Mouse (Mus musculus) liver, embryonic 12.5 days (tissue): Measurements from ENCODE around the gene Paqr9. TPM values are rescaled to one million over a fixed set of nuclear protein-coding genes. Genes with fewer than 3 reads are reported as not detected.
"Not testable (repeated sequence)": the region's sequence is repeated elsewhere in the genome, so short reads cannot be mapped to it uniquely, and the experiment has no call there.

ENCODE experiments used
- ATAC-seq: fragments of 200-750 bp; cut with Nextera tagmentation; 2 replicates; pipeline ENCODE4 v1.8.0; 2017; ENCODE audit warnings: moderate number of reproducible peaks, mild to moderate bottlenecking, moderate library complexity
- H3K27ac ChIP-seq: fragments of 300-500 bp; sonication (generic); 2 replicates; pipeline ENCODE4 v1.5.1; 2016; ENCODE audit warnings: mild to moderate bottlenecking
- H3K27me3 ChIP-seq: fragments of 300-500 bp; sonication (generic); replicated peaks from 2 replicates; pipeline ENCODE4 v1.6.1; 2016; ENCODE audit warnings: mild to moderate bottlenecking, moderate library complexity
- H3K36me3 ChIP-seq: fragments of 300-500 bp; sonication (generic); 2 replicates; pipeline ENCODE4 v1.6.1; 2016; ENCODE audit warnings: mild to moderate bottlenecking, moderate library complexity
- H3K4me1 ChIP-seq: fragments of 300-500 bp; sonication (generic); 2 replicates; pipeline ENCODE4 v1.6.1; 2016
- H3K4me2 ChIP-seq: fragments of 300-500 bp; sonication (generic); 2 replicates; pipeline ENCODE4 v1.6.1; 2016; ENCODE audit warnings: mild to moderate bottlenecking, moderate library complexity
- H3K4me3 ChIP-seq: fragments of 300-500 bp; sonication (generic); 2 replicates; pipeline ENCODE4 v1.5.1; 2016; ENCODE audit warnings: mild to moderate bottlenecking, moderate library complexity
- H3K9ac ChIP-seq: fragments of 300-500 bp; sonication (generic); 2 replicates; pipeline ENCODE4 v1.6.1; 2016; ENCODE audit warnings: mild to moderate bottlenecking, moderate library complexity
- H3K9me3 ChIP-seq: fragments of 300-500 bp; sonication (generic); replicated peaks from 2 replicates; pipeline ENCODE4 v1.6.1; 2016; ENCODE audit warnings: mild to moderate bottlenecking, moderate library complexity
- WGBS: fragments of 180-500 bp; shearing (Covaris S2); methylation state at CpG from one replicate; pipeline ENCODE4 v1.1.7; 2016; ENCODE audit not compliant: insufficient replicate concordance; 5-methylcytosine and 5-hydroxymethylcytosine counted together
- polyA plus RNA-seq: library from polyadenylated mRNA; unstranded; fragments of >200 nt; fragmentation: Nextera tagmentation; extraction: Ambion mirVana; gene quantifications from 2 replicates; pipeline ENCODE4 v1.2.1, GENCODE M21; 2016

The Paqr9 gene
- 14.2 and 14.3 TPM in 2 replicates for polyA plus RNA-seq

- Histone ChIP-seq H3K9ac (peak within 1 kb of the TSS; percentile 67), H3K36me3 (no peaks in the 10 kb centered on the region), H3K27ac (peak within 1 kb of the TSS; percentile 70), H3K4me2 (peak within 1 kb of the TSS; percentile 93), H3K9me3 (no peaks in the 10 kb centered on the region), H3K4me3 (peak within 1 kb of the TSS; percentile 68), H3K27me3 (peaks cover 75% of the 10 kb centered on the region), H3K4me1 (peaks cover 59% of the 10 kb centered on the region)
- peak; percentile 53 for ATAC-seq
- WGBS, result 2% methylated on average over 74 of the region's 118 CpGs
Measured at GRCm38 (mm10) chr9:95559059-95559935, at the start of gene Paqr9. Paqr9 (plus strand) TSS chr9:95559657.

DNA sequence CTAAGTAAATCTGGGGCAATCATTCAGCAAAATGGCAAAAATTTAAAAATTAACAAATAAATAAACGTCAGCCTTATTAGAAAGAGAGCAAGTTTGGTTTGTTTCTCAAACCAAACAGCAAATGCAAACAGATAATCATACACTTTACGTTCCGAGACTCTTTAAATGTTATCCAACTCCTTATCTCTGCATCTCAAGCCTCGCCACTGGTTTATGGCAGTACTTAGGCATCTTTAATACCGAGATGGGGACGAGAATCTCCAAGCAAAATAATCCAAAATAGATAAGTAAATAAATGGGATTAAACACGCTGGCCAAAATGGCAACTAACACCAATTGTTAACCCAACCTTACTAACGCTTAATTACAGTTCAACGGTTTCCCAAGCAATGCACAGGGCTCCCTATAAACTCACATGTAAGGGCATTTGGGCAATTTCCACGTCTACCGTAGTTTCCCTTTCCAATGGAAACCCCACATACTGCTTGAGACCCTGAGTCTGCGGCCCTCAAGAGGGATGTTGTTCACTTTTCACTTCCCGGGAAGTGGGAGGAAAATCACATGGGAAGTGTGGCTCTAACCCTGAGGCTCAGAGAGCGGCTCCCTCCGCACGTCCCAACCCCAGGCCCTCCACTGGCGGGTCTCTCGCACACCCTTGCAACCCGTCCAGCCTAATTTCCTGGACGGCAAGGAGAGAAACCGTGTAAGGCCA is 48.6 kb upstream of the Paqr9 start:
- H3K27me3 ChIP-seq, result no peaks in the 10 kb centered on the region
- peak overlapping the region; percentile 85 for H3K4me2 ChIP-seq
- peaks cover 9% of the 10 kb centered on the region for H3K36me3 ChIP-seq
- H3K27ac ChIP-seq, result peak overlapping the region; percentile 93
- peak; percentile 36 for ATAC-seq
- WGBS, result 1% methylated on average over 21 of the region's 21 CpGs
- H3K9ac ChIP-seq, result peak overlapping the region; percentile 91
- H3K4me1 ChIP-seq, result peaks cover 34% of the 10 kb centered on the region
- H3K4me3 ChIP-seq, result peak overlapping the region; percentile 89
- H3K9me3 ChIP-seq, result no peaks in the 10 kb centered on the region

- H3K9me3 ChIP-seq, result no peaks in the 10 kb centered on the region
- H3K4me2 ChIP-seq, result peak within 1 kb of the TSS; percentile 85
- peak; percentile 92 for ATAC-seq
- H3K27ac ChIP-seq, result peak within 1 kb of the TSS; percentile 93
- H3K9ac ChIP-seq, result peak within 1 kb of the TSS; percentile 91
- H3K27me3 ChIP-seq, result no peaks in the 10 kb centered on the region
- H3K4me3 ChIP-seq, result peak within 1 kb of the TSS; percentile 89
- under 1% methylated on average over 74 of the region's 74 CpGs for WGBS
- peaks cover 34% of the 10 kb centered on the region for H3K4me1 ChIP-seq
- H3K36me3 ChIP-seq, result peaks cover 9% of the 10 kb centered on the region
Measured at GRCm38 (mm10) chr9:95511472-95512330, 47.8 kb upstream of the Paqr9 start, which contains the start of gene U2surp. U2surp (minus strand) TSS chr9:95511996.

DNA sequence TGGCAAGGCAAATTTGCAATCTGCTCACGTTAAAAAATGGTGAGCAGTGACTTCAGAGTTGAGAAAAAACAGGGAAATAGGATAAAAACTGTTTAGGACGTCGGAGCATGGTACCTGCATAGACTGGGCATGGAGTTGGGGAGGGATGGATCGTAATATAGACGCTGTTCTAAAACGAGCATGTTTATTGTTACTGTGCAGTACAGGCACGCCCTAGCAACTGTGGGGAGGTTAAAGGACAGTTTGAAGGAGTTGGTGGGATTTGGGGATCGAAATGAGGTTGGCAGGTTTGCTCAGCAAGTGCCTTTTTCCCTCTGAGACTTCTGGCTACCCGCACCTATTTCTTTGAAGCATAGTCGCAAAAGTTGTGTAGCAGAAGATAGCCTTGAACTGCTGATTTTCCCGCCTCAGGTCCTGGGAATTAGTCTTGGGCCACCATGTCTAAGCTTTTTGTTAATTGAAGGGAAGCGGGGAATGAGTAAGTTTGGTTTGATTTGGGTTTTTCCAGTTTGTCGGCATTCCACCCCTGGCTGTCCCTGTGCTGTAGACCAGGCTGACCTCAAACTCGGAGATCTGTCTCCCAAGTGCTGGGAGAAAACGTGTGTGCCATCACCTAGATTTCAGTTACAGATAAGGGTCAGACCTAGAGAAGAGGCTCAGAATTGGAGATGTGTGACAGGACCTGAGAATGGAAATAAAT is 47.0 kb upstream of the Paqr9 start:
- H3K27ac ChIP-seq, result peak overlapping the region; percentile 93
- H3K9ac ChIP-seq, result peak overlapping the region; percentile 91
- peak overlapping the region; percentile 89 for H3K4me3 ChIP-seq
- H3K36me3 ChIP-seq, result peaks cover 9% of the 10 kb centered on the region
- no peaks in the 10 kb centered on the region for H3K27me3 ChIP-seq
- peaks cover 34% of the 10 kb centered on the region for H3K4me1 ChIP-seq
- WGBS, result 14% methylated on average over 15 of the region's 15 CpGs
- H3K4me2 ChIP-seq, result peak overlapping the region; percentile 85
- no peaks in the 10 kb centered on the region for H3K9me3 ChIP-seq
- peak; percentile 62 for ATAC-seq

DNA sequence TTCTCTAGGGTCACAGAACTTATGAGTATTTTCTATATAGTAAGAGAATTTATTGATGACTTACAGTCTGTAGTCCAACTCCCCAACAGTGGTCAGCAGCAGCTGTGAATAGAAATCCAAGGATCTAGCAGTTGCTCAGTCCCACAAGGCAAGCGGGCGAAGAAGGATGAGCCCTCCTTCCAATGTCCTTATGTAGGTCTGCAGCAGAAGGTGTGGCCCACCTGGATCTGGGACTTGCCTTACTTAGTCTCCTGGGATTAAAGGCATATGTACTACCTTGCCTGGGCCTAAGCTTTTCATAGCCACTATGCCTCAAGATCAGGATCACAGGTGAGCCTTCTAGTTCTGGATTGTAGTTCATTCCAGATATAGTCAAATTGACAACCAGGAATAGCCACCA is 45.7 kb upstream of the Paqr9 start:
- Histone ChIP-seq H3K4me1 (peaks cover 31% of the 10 kb centered on the region), H3K9me3 (no peaks in the 10 kb centered on the region), H3K9ac (no peak overlapping the region), H3K4me2 (no peak overlapping the region), H3K4me3 (no peak overlapping the region), H3K36me3 (peaks cover 1% of the 10 kb centered on the region; the same call in 1 of the 2 replicates), H3K27me3 (no peaks in the 10 kb centered on the region), H3K27ac (no peak overlapping the region)
- no peak for ATAC-seq
- 95% methylated on average over 2 of the region's 2 CpGs for WGBS

DNA sequence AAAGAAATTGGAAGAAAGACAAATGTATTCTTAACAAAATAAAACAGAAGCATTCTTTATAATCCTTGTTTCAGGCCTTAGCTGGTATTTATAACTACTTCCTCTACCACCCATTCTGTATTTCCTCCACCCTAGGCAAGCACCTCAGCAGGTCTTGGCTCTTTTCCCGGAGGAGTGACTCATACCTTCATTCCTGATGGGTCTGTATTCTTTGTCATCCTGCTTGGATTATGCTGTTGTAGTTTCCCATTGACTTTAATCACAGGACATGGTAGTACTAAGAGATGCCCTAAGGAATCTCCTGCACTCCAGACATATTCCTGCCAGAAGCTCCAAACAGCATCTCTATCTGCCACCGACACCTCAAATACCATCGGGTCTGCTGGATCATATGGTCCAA is 45.1 kb upstream of the Paqr9 start:
- ATAC-seq, H3K9me3 ChIP-seq, H3K27me3 ChIP-seq, H3K4me3 ChIP-seq, H3K36me3 ChIP-seq, H3K4me2 ChIP-seq, H3K27ac ChIP-seq, H3K9ac ChIP-seq: not testable (repeated sequence)
- WGBS, result 82% methylated on average over 3 of the region's 3 CpGs
- H3K4me1 ChIP-seq, result peaks cover 27% of the 10 kb centered on the region

- no peak overlapping the region for H3K27ac ChIP-seq
- ATAC-seq, result no peak
- no peak overlapping the region for H3K9ac ChIP-seq
- H3K27me3 ChIP-seq, result no peaks in the 10 kb centered on the region
- no peak overlapping the region for H3K4me3 ChIP-seq
- WGBS, result 68% methylated on average over 5 of the region's 5 CpGs
- no peak overlapping the region for H3K4me2 ChIP-seq
- H3K36me3 ChIP-seq, result no peaks in the 10 kb centered on the region
- peaks cover 7% of the 10 kb centered on the region for H3K4me1 ChIP-seq
- H3K9me3 ChIP-seq, result no peaks in the 10 kb centered on the region
Measured at GRCm38 (mm10) chr9:95520563-95520962, 38.9 kb upstream of the Paqr9 start.

GRCm38 (mm10) chr9:95521031-95521430 is 38.4 kb upstream of the Paqr9 start:
- WGBS, result 84% methylated on average over 8 of the region's 8 CpGs
- peaks cover 7% of the 10 kb centered on the region for H3K4me1 ChIP-seq
- no peak overlapping the region for H3K27ac ChIP-seq
- H3K36me3 ChIP-seq, result no peaks in the 10 kb centered on the region
- peak overlapping the region; percentile 41; the same call in 1 of the 2 replicates for H3K4me2 ChIP-seq
- H3K4me3 ChIP-seq, result no peak overlapping the region
- H3K9me3 ChIP-seq, result no peaks in the 10 kb centered on the region
- H3K27me3 ChIP-seq, result no peaks in the 10 kb centered on the region
- H3K9ac ChIP-seq, result no peak overlapping the region
- ATAC-seq, result no peak

GRCm38 (mm10) chr9:95521566-95521965 is 37.9 kb upstream of the Paqr9 start:
- H3K4me2 ChIP-seq, result peak overlapping the region; percentile 41
- WGBS, result 31% methylated on average over 10 of the region's 10 CpGs
- no peak for ATAC-seq

DNA sequence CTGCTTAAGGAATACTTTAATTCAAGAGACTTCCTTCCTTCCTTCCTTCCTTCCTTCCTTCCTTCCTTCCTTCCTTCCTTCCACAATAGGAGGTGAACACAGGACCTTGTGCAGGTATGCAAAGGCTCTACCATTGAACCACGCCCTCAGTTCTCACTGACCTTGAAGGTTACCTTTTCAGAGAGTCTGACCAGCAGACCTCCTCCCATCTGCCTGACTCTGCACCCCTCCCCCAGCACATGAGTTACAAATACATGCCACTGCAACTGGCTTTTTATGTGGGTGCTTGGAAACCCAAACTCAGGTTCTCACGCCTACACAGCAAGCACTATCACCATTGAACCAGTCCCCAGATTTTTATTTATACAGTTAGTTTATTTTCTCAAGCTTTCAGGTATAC is 36.9 kb upstream of the Paqr9 start:
- Histone ChIP-seq H3K27ac (no peak overlapping the region), H3K9ac (no peak overlapping the region), H3K36me3 (no peaks in the 10 kb centered on the region), H3K4me3 (no peak overlapping the region), H3K4me2 (no peak overlapping the region), H3K9me3 (no peaks in the 10 kb centered on the region), H3K4me1 (peaks cover 9% of the 10 kb centered on the region), H3K27me3 (no peaks in the 10 kb centered on the region)
- ATAC-seq, result no peak
- 64% methylated on average over 2 of the region's 2 CpGs for WGBS

More at GRCm38 (mm10) chr9:95521566-95521965, 37.9 kb upstream of the Paqr9 start:
- H3K9me3 ChIP-seq, result no peaks in the 10 kb centered on the region
- H3K4me1 ChIP-seq, result peaks cover 7% of the 10 kb centered on the region
- H3K27ac ChIP-seq, result no peak overlapping the region
- no peaks in the 10 kb centered on the region for H3K27me3 ChIP-seq
- H3K9ac ChIP-seq, result no peak overlapping the region
- no peak overlapping the region for H3K4me3 ChIP-seq
- no peaks in the 10 kb centered on the region for H3K36me3 ChIP-seq

DNA sequence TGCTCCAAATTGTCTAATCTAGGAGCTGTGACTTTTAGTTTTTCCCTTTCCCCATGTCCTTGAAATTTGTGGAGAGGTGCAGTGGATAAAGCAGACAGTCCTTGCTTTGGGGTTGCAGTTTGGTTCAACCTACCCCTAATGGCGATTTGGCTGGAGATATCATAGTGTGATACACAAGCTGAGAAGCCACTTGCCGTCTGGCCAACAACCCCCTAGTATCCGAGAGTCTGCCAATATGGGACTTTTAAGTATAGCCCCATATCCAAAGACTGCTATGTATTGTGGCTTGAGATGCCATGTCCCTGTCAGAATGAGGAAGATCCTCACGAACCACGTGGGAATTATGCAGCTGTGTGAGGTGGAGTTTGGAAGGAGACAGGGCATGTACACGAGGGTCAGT is 34.1 kb upstream of the Paqr9 start:
- WGBS, result 71% methylated on average over 6 of the region's 6 CpGs
- no peak overlapping the region for H3K27ac ChIP-seq
- ATAC-seq, result no peak
- no peak overlapping the region for H3K4me3 ChIP-seq
- H3K27me3 ChIP-seq, result no peaks in the 10 kb centered on the region
- no peaks in the 10 kb centered on the region for H3K9me3 ChIP-seq
- H3K4me2 ChIP-seq, result no peak overlapping the region
- H3K36me3 ChIP-seq, result no peaks in the 10 kb centered on the region
- peaks cover 17% of the 10 kb centered on the region for H3K4me1 ChIP-seq
- H3K9ac ChIP-seq, result no peak overlapping the region
